Mouse (Mus musculus): ENCODE measurements around the gene Dpy30.

Gene Dpy30

DNA sequence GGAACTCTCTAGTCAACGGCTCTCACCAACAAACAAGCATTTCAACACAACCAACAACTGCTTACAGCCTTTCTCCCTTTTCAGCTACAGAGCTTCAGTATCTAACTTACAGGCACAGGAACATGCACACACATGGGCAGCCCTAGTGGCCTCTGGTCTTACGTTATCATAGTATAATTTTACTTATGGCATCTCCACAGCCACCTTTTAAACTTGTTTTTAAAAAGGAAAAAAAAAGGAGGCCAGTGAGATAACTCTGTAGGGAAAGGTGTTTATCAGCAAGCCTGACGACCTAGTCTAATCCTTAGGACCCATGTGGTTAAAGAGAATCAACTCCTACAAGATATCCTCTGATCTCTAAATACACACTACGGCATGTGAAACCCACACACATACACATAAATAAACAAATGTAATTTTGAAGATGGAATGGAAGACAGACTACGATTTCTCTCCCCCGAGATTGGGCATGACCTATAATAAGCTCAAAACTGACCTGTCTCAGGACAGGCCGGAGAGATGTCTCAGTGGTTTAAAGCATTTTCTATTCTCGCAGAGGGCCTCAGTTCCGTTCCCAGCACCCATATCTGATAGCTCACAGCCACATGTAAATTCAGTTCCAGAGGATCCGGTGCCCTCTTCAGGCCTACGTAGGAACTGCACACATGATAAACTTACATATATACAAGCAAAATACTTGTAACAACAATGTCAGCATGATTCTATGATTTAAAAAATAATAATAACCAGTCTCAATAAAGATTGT, 56.1 kb downstream of the Dpy30 start:
- intact Hi-C loops (cut with DNase I) = no loop called here

DNA sequence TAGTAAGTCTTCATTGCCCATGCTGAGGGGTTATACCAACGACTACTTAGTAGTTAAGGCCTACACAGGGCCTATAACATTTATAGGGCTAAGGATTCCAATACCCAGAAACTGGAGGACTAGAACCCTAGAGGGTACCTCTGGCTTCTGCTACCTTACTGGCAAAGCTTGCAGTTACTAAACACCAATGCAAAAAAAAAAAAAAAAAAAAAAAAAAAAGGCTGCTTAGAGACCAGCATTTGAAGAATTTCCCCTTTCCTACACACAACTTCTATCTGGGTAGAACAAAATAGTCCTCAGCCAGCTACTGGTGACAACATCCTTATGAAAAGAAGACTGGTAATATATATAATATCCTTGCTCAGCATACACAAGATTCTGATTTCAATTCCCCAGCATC, 58.1 kb downstream of the Dpy30 start:
- intact Hi-C loops (cut with DNase I) = no loop called here

DNA sequence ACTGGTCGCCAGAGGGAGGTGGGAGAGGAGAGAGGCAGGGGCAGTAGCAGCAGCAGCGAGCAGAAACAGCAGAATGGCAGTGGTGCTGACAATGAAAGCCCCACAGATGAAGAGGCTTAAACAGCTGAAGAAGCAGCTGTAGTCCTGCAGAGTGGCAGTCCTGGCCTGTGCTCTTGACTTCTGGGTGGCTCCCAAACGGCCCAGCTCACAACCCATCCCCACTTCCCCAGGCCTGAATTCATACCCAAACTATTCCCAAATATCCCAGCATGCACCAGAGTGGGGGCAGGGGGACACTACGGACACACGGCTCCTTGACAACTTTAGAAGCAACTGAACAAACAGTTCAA, 58.6 kb downstream of the Dpy30 start:
- intact Hi-C loops (cut with DNase I) = no loop called here

DNA sequence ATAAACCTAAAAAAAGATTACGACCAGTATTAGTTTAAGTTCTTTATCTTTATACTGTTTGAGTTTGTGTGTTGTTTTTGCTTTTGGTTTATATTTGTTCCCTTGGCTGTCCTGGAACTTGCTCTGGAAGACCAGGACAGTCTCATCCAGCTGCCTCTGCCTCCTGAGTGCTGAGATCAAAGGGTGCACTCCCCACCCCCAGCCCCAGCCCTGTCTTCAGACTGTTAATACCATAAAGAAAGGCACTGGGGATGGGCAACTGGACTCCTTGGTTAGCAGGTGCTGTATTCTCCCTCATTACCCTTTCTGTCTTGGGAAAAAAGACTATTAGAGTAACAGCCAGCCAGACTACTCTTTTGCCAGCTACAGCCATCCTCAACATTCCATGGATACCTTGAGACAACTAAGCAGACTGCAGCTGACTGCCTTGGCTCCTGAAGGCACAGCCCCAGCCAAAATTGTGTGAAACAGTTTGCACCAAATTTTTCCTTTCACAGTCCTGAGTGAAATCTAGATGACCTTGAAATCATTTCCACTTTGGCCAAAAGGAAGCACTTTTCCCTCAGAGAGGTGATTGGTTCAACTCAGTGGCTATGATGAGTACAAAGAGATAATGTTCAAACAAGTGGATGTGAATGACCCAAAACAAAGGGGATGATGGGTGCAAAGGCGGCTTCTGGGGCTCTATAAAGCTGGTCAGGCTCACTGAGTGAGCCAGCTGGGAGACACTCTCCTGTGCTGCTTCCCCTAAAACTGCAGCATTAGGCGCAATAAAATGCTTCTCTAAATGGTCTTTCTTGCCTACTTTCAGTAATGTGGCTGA, 59.2 kb downstream of the Dpy30 start:
- intact Hi-C loops (cut with DNase I) = no loop called here

DNA sequence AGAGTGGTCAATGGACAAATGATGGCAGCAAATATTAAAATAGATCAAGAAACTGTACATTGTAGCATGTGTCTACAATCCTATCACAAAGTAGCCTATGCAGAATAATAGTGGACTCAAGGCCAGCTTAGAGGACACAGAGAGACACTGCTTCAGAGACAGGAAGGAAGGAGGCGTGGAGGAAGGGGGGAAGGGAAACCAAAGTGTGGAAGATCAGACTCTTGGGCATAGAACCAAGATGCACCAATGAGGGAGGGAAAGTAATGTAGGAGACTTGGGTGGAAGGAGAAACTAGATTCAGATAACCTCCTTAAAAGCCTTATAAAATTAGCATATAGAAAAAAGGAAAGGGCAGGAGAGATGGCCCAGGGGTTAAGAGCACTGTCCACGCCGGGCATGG, 61.3 kb downstream of the Dpy30 start:
- intact Hi-C loops (cut with DNase I) = no loop called here
